Mouse (Mus musculus): Measurements from ENCODE around the gene Cttnbp2nl. TPM values are rescaled to one million over a fixed set of nuclear protein-coding genes. Genes with fewer than 3 reads are reported as not detected.
A peak's percentile ranks its signal among the peaks of the same experiment; 100 is the strongest.

Gene Cttnbp2nl
- total RNA-seq, 2 experiments from 2014 or later: 4.1 to 4.4 TPM

GRCm38 (mm10) chr3:105060992-105061391, 8.0 kb upstream of the Cttnbp2nl start:
- intact Hi-C loops (cut with DNase I): no loop called here
- no peak for DNase-seq

- intact Hi-C loops (cut with DNase I): loop anchor here (1.0 to 10.0 kb wide), 3 partner anchors 68 to 348 kb away; partner anchors contain the start of genes Fam19a3, Ppm1j and Rhoc
- DNase-seq: no peak
These were observed 7.0 kb upstream of the Cttnbp2nl start for GRCm38 (mm10) chr3:105059911-105060310.

- intact Hi-C loops (cut with DNase I): loop anchor here (1.0 to 10.0 kb wide), 3 partner anchors 67 to 347 kb away; partner anchors contain the start of genes Fam19a3, Ppm1j and Rhoc
- DNase-seq: peak; percentile 72 to 73
These were observed 5.9 kb upstream of the Cttnbp2nl start for GRCm38 (mm10) chr3:105058627-105059513.

GRCm38 (mm10) chr3:105055666-105056065, 2.7 kb upstream of the Cttnbp2nl start:
- intact Hi-C loops (cut with DNase I): loop anchor here (5.0 to 10.0 kb wide), 2 partner anchors 271 to 343 kb away; partner anchors contain the start of genes Fam19a3, Ppm1j and Rhoc
- DNase-seq: no peak

GRCm38 (mm10) chr3:105054952-105055351, 2.0 kb upstream of the Cttnbp2nl start:
- intact Hi-C loops (cut with DNase I): loop anchor here (5.0 to 10.0 kb wide), 2 partner anchors 270 to 343 kb away; partner anchors contain the start of genes Fam19a3, Ppm1j and Rhoc
- DNase-seq: peak in 1 of 2 experiments; percentile 48

- intact Hi-C loops (cut with DNase I): loop anchor here (10.0 kb wide), 1 partner anchor 269 kb away; the partner anchor contains the start of genes Fam19a3, Ppm1j and Rhoc
- DNase-seq: no peak
These were observed 704 bp upstream of the Cttnbp2nl start for GRCm38 (mm10) chr3:105053698-105054001.

GRCm38 (mm10) chr3:105052171-105052936, 592 bp downstream of the Cttnbp2nl start:
- intact Hi-C loops (cut with DNase I): loop anchor here (10.0 kb wide), 1 partner anchor 268 kb away; the partner anchor contains the start of genes Fam19a3, Ppm1j and Rhoc
- DNase-seq: no peak

GRCm38 (mm10) chr3:105051103-105051502, 1.8 kb downstream of the Cttnbp2nl start:
- intact Hi-C loops (cut with DNase I): loop anchor here (10.0 kb wide), 1 partner anchor 266 kb away; the partner anchor contains the start of genes Fam19a3, Ppm1j and Rhoc
- DNase-seq: no peak

GRCm38 (mm10) chr3:105049848-105050247, 3.1 kb downstream of the Cttnbp2nl start:
- intact Hi-C loops (cut with DNase I): loop anchor here (10.0 kb wide), 1 partner anchor 265 kb away; the partner anchor contains the start of genes Fam19a3, Ppm1j and Rhoc
- DNase-seq: no peak

- DNase-seq: peak; percentile 55
- intact Hi-C loops (cut with DNase I): no loop called here
These were observed 5.3 kb downstream of the Cttnbp2nl start for GRCm38 (mm10) chr3:105047616-105048015.

- no peak for DNase-seq
- intact Hi-C loops (cut with DNase I): no loop called here
These were observed 6.1 kb downstream of the Cttnbp2nl start for GRCm38 (mm10) chr3:105046870-105047269.

GRCm38 (mm10) chr3:105043746-105044145, 9.2 kb downstream of the Cttnbp2nl start:
- no peak for DNase-seq
- intact Hi-C loops (cut with DNase I): no loop called here

GRCm38 (mm10) chr3:105040983-105041625, 11.8 kb downstream of the Cttnbp2nl start:
- intact Hi-C loops (cut with DNase I): no loop called here
- no peak for DNase-seq

GRCm38 (mm10) chr3:105040002-105040401, 12.9 kb downstream of the Cttnbp2nl start:
- intact Hi-C loops (cut with DNase I): no loop called here
- no peak for DNase-seq

GRCm38 (mm10) chr3:105037240-105037770, 15.6 kb downstream of the Cttnbp2nl start:
- DNase-seq: no peak
- intact Hi-C loops (cut with DNase I): no loop called here

GRCm38 (mm10) chr3:105036281-105036847, 16.6 kb downstream of the Cttnbp2nl start:
- intact Hi-C loops (cut with DNase I): no loop called here
- DNase-seq: no peak

- intact Hi-C loops (cut with DNase I): no loop called here
- no peak for DNase-seq
These were observed 29.5 kb downstream of the Cttnbp2nl start for GRCm38 (mm10) chr3:105023371-105024005.

GRCm38 (mm10) chr3:105019826-105020692, 32.9 kb downstream of the Cttnbp2nl start:
- DNase-seq: no peak
- intact Hi-C loops (cut with DNase I): no loop called here

All from gastrocnemius, postnatal 36 days (tissue).